Mouse (Mus musculus): ENCODE results near the gene Greb1. TPM values are rescaled to one million over a fixed set of nuclear protein-coding genes. Genes with fewer than 3 reads are reported as not detected.

The Greb1 gene
- polyA plus RNA-seq, 1 experiment from 2014 or later, result 3.1 TPM

DNA sequence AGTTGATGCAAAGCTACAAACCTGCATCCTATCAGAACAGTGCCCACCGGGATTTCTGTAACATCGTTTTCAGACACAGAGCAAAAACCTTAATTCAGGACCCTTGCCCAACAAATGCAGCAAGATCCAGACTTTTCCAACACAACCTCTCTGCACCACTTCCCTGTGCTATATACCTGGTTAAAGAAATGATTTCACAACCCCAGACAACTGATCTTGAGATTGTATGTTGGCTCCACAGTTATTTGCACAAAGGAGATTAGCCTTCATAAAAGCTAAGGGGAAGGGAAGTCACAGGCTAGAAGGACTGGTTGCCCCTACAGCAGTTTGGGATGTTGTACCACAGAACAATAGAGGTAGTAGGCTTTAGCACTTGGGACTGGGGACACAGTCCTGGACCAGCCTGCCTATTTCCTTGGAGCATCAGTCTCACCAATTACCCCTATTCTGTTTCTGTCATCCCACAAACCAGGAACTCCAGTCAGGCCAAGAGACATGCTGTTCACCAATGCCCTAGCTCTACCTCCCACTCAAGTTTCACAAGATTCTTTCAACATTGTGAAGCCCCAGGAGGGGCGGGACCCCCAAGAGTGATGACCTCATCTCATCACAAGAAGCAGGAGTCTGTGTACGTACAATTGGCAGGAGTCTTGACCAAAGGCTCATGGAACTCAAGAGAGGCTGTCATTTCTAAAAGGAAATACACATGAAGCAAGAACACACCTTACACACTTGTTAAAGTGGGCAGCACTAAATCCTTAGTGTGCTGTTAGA, 36.9 kb downstream of the Greb1 start:
- H3K36me3 ChIP-seq (ENCODE audit: control insufficient read depth, insufficient read depth, low read length), result no peaks in the 10 kb centered on the region
- no peak overlapping the region for H3K9ac ChIP-seq (ENCODE audit: low read depth, low read length)
- H3K27ac ChIP-seq (ENCODE audit: low read depth, low read length), result no peak overlapping the region
- WGBS (ENCODE audit: insufficient replicate concordance), result 72% methylated on average over 4 of the region's 4 CpGs
- H3K4me1 ChIP-seq (ENCODE audit: control insufficient read depth, insufficient read depth, low read length), result peaks cover 33% of the 10 kb centered on the region
- H3K4me3 ChIP-seq (ENCODE audit: low read depth, low read length), result no peak overlapping the region
- no peak overlapping the region for H3K4me2 ChIP-seq
- no peaks in the 10 kb centered on the region for H3K27me3 ChIP-seq (ENCODE audit: control insufficient read depth, insufficient read depth, low read length)
- ATAC-seq (replicated peaks; ENCODE audit: insufficient number of reproducible peaks, low FRiP score, low TSS enrichment), result no peak
- H3K9me3 ChIP-seq (replicated peaks; ENCODE audit: control insufficient read depth, low read length), result no peaks in the 10 kb centered on the region

DNA sequence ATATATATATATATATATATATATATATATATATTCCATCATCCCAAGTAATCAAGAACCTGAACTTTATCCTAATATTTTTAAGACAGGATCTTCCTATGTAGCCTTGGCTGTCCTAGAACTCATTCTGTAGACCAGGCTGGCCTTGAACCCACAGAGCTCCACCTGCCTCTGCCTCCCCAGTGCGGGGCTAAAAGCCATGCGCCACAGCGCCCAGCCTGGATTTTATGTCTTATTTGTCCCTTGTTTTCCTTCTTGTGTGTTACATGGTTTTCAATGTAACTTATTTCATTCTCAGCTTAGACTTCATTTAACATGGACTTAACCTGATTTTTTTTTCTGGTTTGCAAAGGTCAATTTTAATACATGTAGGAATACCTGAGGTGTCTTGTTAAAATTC, 39.2 kb downstream of the Greb1 start:
- H3K4me1 ChIP-seq (ENCODE audit: control insufficient read depth, insufficient read depth, low read length), result peaks cover 22% of the 10 kb centered on the region
- no peak overlapping the region for H3K4me2 ChIP-seq
- no peaks in the 10 kb centered on the region for H3K36me3 ChIP-seq (ENCODE audit: control insufficient read depth, insufficient read depth, low read length)
- ATAC-seq (replicated peaks; ENCODE audit: insufficient number of reproducible peaks, low FRiP score, low TSS enrichment), result no peak
- no peaks in the 10 kb centered on the region for H3K27me3 ChIP-seq (ENCODE audit: control insufficient read depth, insufficient read depth, low read length)
- WGBS (ENCODE audit: insufficient replicate concordance), result 85% methylated on average over 3 of the region's 3 CpGs
- no peak overlapping the region for H3K27ac ChIP-seq (ENCODE audit: low read depth, low read length)
- no peak overlapping the region for H3K4me3 ChIP-seq (ENCODE audit: low read depth, low read length)
- no peak overlapping the region for H3K9ac ChIP-seq (ENCODE audit: low read depth, low read length)
- no peaks in the 10 kb centered on the region for H3K9me3 ChIP-seq (replicated peaks; ENCODE audit: control insufficient read depth, low read length)

DNA sequence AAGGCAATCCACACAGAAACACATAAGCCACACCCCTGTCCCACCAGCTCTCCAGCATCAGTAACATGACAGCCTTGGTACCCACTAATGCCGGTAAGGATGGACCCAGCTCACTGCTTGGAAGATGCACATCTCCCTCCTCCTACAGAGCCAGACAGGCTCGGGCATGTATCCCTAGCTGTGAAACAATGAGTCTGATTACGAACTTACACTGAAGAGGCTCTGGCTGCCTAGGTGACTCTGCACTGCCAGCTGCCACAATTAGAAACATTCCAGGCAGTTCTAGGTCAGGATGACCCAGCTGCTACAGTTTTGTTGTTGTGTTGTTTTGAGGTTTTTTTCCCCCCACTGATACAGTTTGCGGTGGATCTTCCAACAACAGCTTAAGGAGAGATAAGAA, 40.4 kb downstream of the Greb1 start:
- WGBS (ENCODE audit: insufficient replicate concordance), result 42% methylated on average over 4 of the region's 4 CpGs
- no peak overlapping the region for H3K27ac ChIP-seq (ENCODE audit: low read depth, low read length)
- no peak overlapping the region for H3K4me2 ChIP-seq
- H3K4me1 ChIP-seq (ENCODE audit: control insufficient read depth, insufficient read depth, low read length), result peaks cover 22% of the 10 kb centered on the region
- H3K4me3 ChIP-seq (ENCODE audit: low read depth, low read length), result no peak overlapping the region
- H3K27me3 ChIP-seq (ENCODE audit: control insufficient read depth, insufficient read depth, low read length), result no peaks in the 10 kb centered on the region
- no peaks in the 10 kb centered on the region for H3K36me3 ChIP-seq (ENCODE audit: control insufficient read depth, insufficient read depth, low read length)
- ATAC-seq (replicated peaks; ENCODE audit: insufficient number of reproducible peaks, low FRiP score, low TSS enrichment), result no peak
- H3K9ac ChIP-seq (ENCODE audit: low read depth, low read length), result no peak overlapping the region
- H3K9me3 ChIP-seq (replicated peaks; ENCODE audit: control insufficient read depth, low read length), result no peaks in the 10 kb centered on the region

DNA sequence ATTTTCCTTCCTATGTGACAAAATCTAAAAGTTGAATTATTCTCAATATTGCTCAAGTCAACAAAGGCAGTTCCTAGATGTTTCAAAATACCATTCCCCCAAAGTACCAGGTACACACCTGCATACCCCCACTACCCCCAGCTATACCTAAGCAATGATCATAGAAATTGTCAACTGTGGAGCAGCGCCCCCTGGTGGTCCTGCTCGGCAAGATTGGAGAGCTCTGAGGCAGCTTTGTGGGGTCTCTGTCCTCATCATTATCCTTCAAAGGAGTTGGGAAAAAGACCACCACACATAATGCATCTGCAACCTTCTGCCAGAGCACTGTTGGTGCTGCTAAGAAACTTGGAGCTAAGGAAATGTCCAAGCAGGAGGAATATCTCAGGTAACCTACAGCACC, 46.4 kb downstream of the Greb1 start:
- ATAC-seq (replicated peaks; ENCODE audit: insufficient number of reproducible peaks, low FRiP score, low TSS enrichment), result no peak
- Histone ChIP-seq H3K27ac (ENCODE audit: low read depth, low read length) (no peak overlapping the region), H3K4me2 (no peak overlapping the region), H3K4me1 (ENCODE audit: control insufficient read depth, insufficient read depth, low read length) (0 out of 2 replicates have a peak, but pooled peaks cover 4% of the 10 kb centered on the region), H3K36me3 (ENCODE audit: control insufficient read depth, insufficient read depth, low read length) (no peaks in the 10 kb centered on the region), H3K9me3 (replicated peaks; ENCODE audit: control insufficient read depth, low read length) (no peaks in the 10 kb centered on the region), H3K9ac (ENCODE audit: low read depth, low read length) (no peak overlapping the region), H3K27me3 (ENCODE audit: control insufficient read depth, insufficient read depth, low read length) (no peaks in the 10 kb centered on the region), H3K4me3 (ENCODE audit: low read depth, low read length) (no peak overlapping the region)
- WGBS (ENCODE audit: insufficient replicate concordance), result 2% methylated on average over 2 of the region's 2 CpGs

DNA sequence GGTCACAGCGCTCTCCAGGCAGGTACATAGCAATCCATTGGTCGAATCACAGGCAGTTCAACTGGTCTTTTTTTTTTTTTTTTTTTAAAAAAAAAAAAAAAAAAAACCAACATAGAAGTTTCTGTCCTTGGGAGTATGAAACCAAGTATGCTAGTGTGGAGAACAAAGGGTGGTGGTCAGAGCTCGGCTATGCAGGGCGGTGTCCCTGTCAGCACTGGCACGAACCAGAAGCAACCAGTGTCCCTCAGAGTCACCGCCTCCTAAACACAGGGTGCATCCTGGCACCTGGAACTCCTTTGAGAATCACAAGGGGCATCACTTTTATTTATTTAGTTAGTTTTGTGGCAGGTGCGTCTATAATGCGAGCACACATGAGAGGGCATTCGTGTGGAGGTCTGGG, 47.1 kb downstream of the Greb1 start:
- WGBS (ENCODE audit: insufficient replicate concordance), result 79% methylated on average over 9 of the region's 9 CpGs
- no peak for ATAC-seq (replicated peaks; ENCODE audit: insufficient number of reproducible peaks, low FRiP score, low TSS enrichment)
- Histone ChIP-seq H3K9ac (ENCODE audit: low read depth, low read length) (no peak overlapping the region), H3K9me3 (replicated peaks; ENCODE audit: control insufficient read depth, low read length) (no peaks in the 10 kb centered on the region), H3K4me1 (ENCODE audit: control insufficient read depth, insufficient read depth, low read length) (0 out of 2 replicates have a peak, but pooled peaks cover 4% of the 10 kb centered on the region), H3K36me3 (ENCODE audit: control insufficient read depth, insufficient read depth, low read length) (no peaks in the 10 kb centered on the region), H3K27ac (ENCODE audit: low read depth, low read length) (no peak overlapping the region), H3K4me2 (no peak overlapping the region), H3K27me3 (ENCODE audit: control insufficient read depth, insufficient read depth, low read length) (no peaks in the 10 kb centered on the region), H3K4me3 (ENCODE audit: low read depth, low read length) (no peak overlapping the region)

DNA sequence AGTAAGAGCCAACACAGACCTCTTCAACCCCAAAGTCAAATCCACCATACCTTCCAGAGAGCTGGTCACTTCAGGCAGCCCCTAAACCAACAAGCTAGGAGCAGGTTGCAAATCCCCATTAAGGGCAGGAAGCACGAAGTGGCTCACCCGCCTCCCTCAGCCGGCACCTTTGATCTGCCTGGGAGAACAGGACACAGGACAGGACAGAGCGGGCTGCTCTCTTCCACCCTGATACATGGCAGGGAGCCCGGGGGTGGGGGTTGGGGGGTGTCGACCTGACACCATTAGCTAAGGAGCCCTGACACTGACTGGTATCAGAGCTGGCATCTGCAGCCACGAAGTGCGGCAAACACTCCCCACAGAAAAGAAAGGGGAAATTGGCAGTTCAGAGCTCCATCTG, 47.6 kb downstream of the Greb1 start:
- 19% methylated on average over 8 of the region's 8 CpGs for WGBS (ENCODE audit: insufficient replicate concordance)
- H3K27ac ChIP-seq (ENCODE audit: low read depth, low read length), result no peak overlapping the region
- no peaks in the 10 kb centered on the region for H3K27me3 ChIP-seq (ENCODE audit: control insufficient read depth, insufficient read depth, low read length)
- 0 out of 2 replicates have a peak, but pooled peaks cover 4% of the 10 kb centered on the region for H3K4me1 ChIP-seq (ENCODE audit: control insufficient read depth, insufficient read depth, low read length)
- no peak overlapping the region for H3K4me3 ChIP-seq (ENCODE audit: low read depth, low read length)
- no peaks in the 10 kb centered on the region for H3K36me3 ChIP-seq (ENCODE audit: control insufficient read depth, insufficient read depth, low read length)
- H3K9me3 ChIP-seq (replicated peaks; ENCODE audit: control insufficient read depth, low read length), result no peaks in the 10 kb centered on the region
- no peak for ATAC-seq (replicated peaks; ENCODE audit: insufficient number of reproducible peaks, low FRiP score, low TSS enrichment)
- no peak overlapping the region for H3K4me2 ChIP-seq
- no peak overlapping the region for H3K9ac ChIP-seq (ENCODE audit: low read depth, low read length)

DNA sequence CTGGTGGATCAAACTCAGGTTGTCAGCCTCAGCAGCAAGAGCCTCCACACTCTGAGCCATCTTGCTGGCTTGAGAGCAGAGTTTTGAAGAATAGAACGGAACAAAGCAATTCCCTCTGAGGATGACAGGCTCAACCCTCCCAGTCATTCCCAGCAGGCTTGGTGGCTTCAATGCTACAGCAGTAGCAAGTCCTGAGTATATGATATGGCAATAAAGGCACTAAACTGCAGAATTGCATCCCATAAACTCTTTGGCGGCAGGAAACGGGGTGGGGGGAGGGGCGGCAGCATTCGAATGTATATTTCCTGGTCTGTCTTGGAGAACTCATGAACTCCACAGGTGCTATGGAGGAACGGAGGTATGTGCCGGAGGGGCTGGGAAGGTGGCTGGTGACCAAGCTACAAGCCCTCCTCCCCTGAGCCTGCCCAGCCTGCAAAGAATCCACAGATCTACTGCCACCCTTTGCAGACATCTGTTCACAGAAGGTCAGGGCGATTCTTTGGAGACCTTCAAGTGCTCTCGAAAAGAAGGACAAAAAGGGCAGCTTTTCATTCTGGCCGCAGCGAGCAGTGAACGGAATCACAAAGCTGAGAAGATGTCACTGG, 48.3 kb downstream of the Greb1 start:
- Histone ChIP-seq H3K9me3 (replicated peaks; ENCODE audit: control insufficient read depth, low read length) (no peaks in the 10 kb centered on the region), H3K9ac (ENCODE audit: low read depth, low read length) (no peak overlapping the region), H3K27ac (ENCODE audit: low read depth, low read length) (no peak overlapping the region), H3K4me1 (ENCODE audit: control insufficient read depth, insufficient read depth, low read length) (0 out of 2 replicates have a peak, but pooled peaks cover 4% of the 10 kb centered on the region), H3K36me3 (ENCODE audit: control insufficient read depth, insufficient read depth, low read length) (no peaks in the 10 kb centered on the region), H3K4me3 (ENCODE audit: low read depth, low read length) (no peak overlapping the region), H3K4me2 (no peak overlapping the region), H3K27me3 (ENCODE audit: control insufficient read depth, insufficient read depth, low read length) (no peaks in the 10 kb centered on the region)
- 73% methylated on average over 12 of the region's 12 CpGs for WGBS (ENCODE audit: insufficient replicate concordance)
- no peak for ATAC-seq (replicated peaks; ENCODE audit: insufficient number of reproducible peaks, low FRiP score, low TSS enrichment)

DNA sequence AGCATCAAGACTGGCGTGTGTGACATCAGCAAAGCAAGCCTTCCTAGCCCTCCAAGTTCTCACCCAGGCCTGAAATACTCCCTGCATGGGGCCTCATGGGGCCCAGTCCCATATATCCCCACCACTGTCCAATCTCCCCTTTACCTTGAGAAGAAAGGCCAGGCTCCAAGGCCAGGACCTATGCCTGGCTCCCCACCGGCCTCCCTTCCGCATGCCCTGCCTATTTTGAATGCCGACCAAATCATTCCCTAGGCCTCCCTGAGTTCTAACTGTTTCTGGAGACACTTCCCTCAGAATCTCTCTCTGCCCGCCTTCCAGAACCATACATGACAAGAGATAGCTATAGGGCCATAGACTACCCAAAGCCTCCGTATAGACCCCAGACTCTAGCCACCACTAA, 49.1 kb downstream of the Greb1 start:
- H3K9ac ChIP-seq (ENCODE audit: low read depth, low read length), result no peak overlapping the region
- H3K9me3 ChIP-seq (replicated peaks; ENCODE audit: control insufficient read depth, low read length), result no peaks in the 10 kb centered on the region
- no peaks in the 10 kb centered on the region for H3K27me3 ChIP-seq (ENCODE audit: control insufficient read depth, insufficient read depth, low read length)
- no peak overlapping the region for H3K27ac ChIP-seq (ENCODE audit: low read depth, low read length)
- H3K4me1 ChIP-seq (ENCODE audit: control insufficient read depth, insufficient read depth, low read length), result 0 out of 2 replicates have a peak, but pooled peaks cover 4% of the 10 kb centered on the region
- 87% methylated on average over 6 of the region's 6 CpGs for WGBS (ENCODE audit: insufficient replicate concordance)
- ATAC-seq (replicated peaks; ENCODE audit: insufficient number of reproducible peaks, low FRiP score, low TSS enrichment), result no peak
- H3K4me3 ChIP-seq (ENCODE audit: low read depth, low read length), result no peak overlapping the region
- no peaks in the 10 kb centered on the region for H3K36me3 ChIP-seq (ENCODE audit: control insufficient read depth, insufficient read depth, low read length)
- no peak overlapping the region for H3K4me2 ChIP-seq

DNA sequence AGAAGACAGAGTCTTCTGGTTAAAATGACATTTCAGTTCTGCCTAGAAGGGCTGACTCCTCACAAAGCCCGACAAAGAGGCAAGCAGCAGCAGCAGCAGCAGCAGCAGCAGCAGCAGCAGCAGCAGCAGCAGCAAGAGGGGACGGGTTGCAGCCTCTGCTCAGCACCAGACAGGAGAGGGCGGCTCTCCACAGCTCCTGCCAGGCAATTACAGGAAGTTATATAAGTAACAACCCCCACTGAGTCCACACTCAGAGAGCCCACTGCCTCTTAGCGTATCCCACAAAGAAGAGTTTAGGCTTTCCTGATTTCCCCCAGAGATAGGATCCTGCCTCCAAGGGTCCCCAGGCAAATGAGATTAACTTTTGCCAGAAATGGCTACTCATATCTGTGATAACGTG, 60.6 kb downstream of the Greb1 start:
- Histone ChIP-seq H3K4me1 (ENCODE audit: control insufficient read depth, insufficient read depth, low read length) (peaks cover 11% of the 10 kb centered on the region), H3K36me3 (ENCODE audit: control insufficient read depth, insufficient read depth, low read length) (no peaks in the 10 kb centered on the region), H3K4me2 (peak overlapping the region; percentile 24), H3K4me3 (ENCODE audit: low read depth, low read length) (no peak overlapping the region), H3K9me3 (replicated peaks; ENCODE audit: control insufficient read depth, low read length) (no peaks in the 10 kb centered on the region), H3K9ac (ENCODE audit: low read depth, low read length) (0 out of 2 replicates have a peak overlapping the region, but pooled peaks have one; percentile 28), H3K27me3 (ENCODE audit: control insufficient read depth, insufficient read depth, low read length) (no peaks in the 10 kb centered on the region), H3K27ac (ENCODE audit: low read depth, low read length) (no peak overlapping the region)
- 29% methylated on average over 5 of the region's 5 CpGs for WGBS (ENCODE audit: insufficient replicate concordance)
- no peak for ATAC-seq (replicated peaks; ENCODE audit: insufficient number of reproducible peaks, low FRiP score, low TSS enrichment)
